Mouse (Mus musculus) frontal cortex, postnatal 14 days (tissue): Measurements from ENCODE around the gene Eml5.
A peak's percentile ranks its signal among the peaks of the same experiment; 100 is the strongest.

Experiments used
- DNase-seq, 2 experiments: peaks; one replicate each; pipeline ENCODE4 v3.0.0; 2022; ENCODE audit warnings: low spot score in 2 of 2

The Eml5 gene

GRCm38 (mm10) chr12:98900881-98901801 is at the start of gene Eml5:
TSS of gene Eml5 (minus strand) at chr12:98901484.
- peak; percentile 52 to 63 for DNase-seq

GRCm38 (mm10) chr12:98932856-98933255 is 31.6 kb upstream of the Eml5 start:
- DNase-seq = no peak

- DNase-seq = no peak
Observed at GRCm38 (mm10) chr12:98932441-98932840, 31.2 kb upstream of the Eml5 start.

GRCm38 (mm10) chr12:98931174-98931573 is 29.9 kb upstream of the Eml5 start:
- DNase-seq = no peak

- peak; percentile 82 to 85 for DNase-seq
Observed at GRCm38 (mm10) chr12:98920194-98920991, 19.1 kb upstream of the Eml5 start, which contains the start of gene Ttc8. TSS of gene Ttc8 (plus strand) at chr12:98920574.

- no peak for DNase-seq
Observed at GRCm38 (mm10) chr12:98910096-98910495, 8.8 kb upstream of the Eml5 start.

- no peak for DNase-seq
Observed at GRCm38 (mm10) chr12:98905466-98905865, 4.2 kb upstream of the Eml5 start.

GRCm38 (mm10) chr12:98900341-98900880 is 873 bp downstream of the Eml5 start:
- no peak for DNase-seq

GRCm38 (mm10) chr12:98899676-98900075 is 1.6 kb downstream of the Eml5 start:
- no peak for DNase-seq

- no peak for DNase-seq
Observed at GRCm38 (mm10) chr12:98896761-98897160, 4.5 kb downstream of the Eml5 start.

GRCm38 (mm10) chr12:98884515-98884914 is 16.8 kb downstream of the Eml5 start:
- DNase-seq = no peak

- DNase-seq = no peak
Observed at GRCm38 (mm10) chr12:98881796-98882195, 19.5 kb downstream of the Eml5 start.

- no peak for DNase-seq
Observed at GRCm38 (mm10) chr12:98878693-98879092, 22.6 kb downstream of the Eml5 start.

GRCm38 (mm10) chr12:98875216-98875615 is 26.1 kb downstream of the Eml5 start:
- DNase-seq = no peak

GRCm38 (mm10) chr12:98872836-98873235 is 28.4 kb downstream of the Eml5 start:
- no peak for DNase-seq

GRCm38 (mm10) chr12:98863436-98863835 is 37.8 kb downstream of the Eml5 start:
- DNase-seq = no peak

- no peak for DNase-seq
Observed at GRCm38 (mm10) chr12:98860316-98860715, 41.0 kb downstream of the Eml5 start.

- peak in 1 of 2 experiments; percentile 13 for DNase-seq
Observed at GRCm38 (mm10) chr12:98850767-98851166, 50.5 kb downstream of the Eml5 start.

- DNase-seq = no peak
Observed at GRCm38 (mm10) chr12:98844774-98845173, 56.5 kb downstream of the Eml5 start.

- DNase-seq = no peak
Observed at GRCm38 (mm10) chr12:98840135-98840534, 61.1 kb downstream of the Eml5 start.

GRCm38 (mm10) chr12:98837940-98838339 is 63.3 kb downstream of the Eml5 start:
- no peak for DNase-seq

GRCm38 (mm10) chr12:98835466-98835865 is 65.8 kb downstream of the Eml5 start:
- DNase-seq = no peak
